Mouse (Mus musculus): Measurements from ENCODE around the gene Tfcp2l1. TPM values are rescaled to one million over a fixed set of nuclear protein-coding genes. Genes with fewer than 3 reads are reported as not detected.

Tfcp2l1 gene
- polyA plus RNA-seq, 1 experiment from 2014 or later: 0.18 TPM

DNA sequence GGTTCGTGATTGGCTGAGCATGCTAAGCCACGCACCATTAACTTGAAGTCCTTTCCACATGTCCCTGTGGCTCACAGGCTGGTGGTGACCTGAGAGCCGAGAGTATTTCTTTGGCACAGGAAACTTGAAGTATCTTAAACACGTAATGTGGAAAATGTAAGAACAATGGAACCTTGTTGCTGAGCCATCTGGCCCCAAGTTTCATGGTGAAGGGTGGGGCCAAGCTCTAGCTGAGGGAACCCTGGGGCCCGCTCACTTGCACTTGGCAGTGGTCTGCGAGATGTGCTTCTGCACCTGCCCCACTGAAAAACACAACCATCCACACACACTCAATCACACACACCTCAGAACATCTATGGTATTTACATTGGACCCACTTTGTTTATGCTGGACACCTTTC lies 90.3 kb downstream of the Tfcp2l1 start:
- ATAC-seq (ENCODE audit: low FRiP score, low read depth): no peak
- Histone ChIP-seq H3K27me3 (replicated peaks) (no peaks in the 10 kb centered on the region), H3K9me3 (no peaks in the 10 kb centered on the region), H3K27ac (no peak overlapping the region), H3K4me1 (no peaks in the 10 kb centered on the region), H3K9ac (no peak overlapping the region), H3K4me3 (no peak overlapping the region), H3K36me3 (no peaks in the 10 kb centered on the region), H3K4me2 (replicated peaks) (no peak overlapping the region)
- WGBS: 80% methylated on average over 6 of the region's 6 CpGs

DNA sequence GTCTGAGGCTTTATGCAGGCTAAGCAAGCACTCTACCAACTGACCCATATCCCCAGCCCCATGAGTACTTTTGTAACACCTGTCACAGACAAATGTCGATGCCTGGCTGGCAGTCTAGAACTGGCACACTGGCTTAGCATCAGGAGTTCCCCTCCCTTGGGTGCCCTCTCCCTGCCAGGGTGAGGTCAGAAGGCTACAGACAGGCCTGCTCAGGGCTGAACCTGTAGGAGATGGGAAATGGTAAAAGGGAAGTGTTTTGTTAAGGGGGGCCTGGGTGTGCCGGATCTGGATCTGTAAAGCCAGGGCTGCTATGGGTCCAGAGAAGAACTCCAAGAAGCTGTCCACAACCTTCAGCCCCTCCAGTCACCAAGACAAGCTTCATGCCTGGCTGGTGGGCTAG lies 92.0 kb downstream of the Tfcp2l1 start:
- H3K36me3 ChIP-seq: no peaks in the 10 kb centered on the region
- no peak for ATAC-seq (ENCODE audit: low FRiP score, low read depth)
- H3K4me2 ChIP-seq (replicated peaks): no peak overlapping the region
- no peak overlapping the region for H3K9ac ChIP-seq
- WGBS: 95% methylated on average over 2 of the region's 2 CpGs
- no peak overlapping the region for H3K4me3 ChIP-seq
- H3K27me3 ChIP-seq (replicated peaks): no peaks in the 10 kb centered on the region
- no peaks in the 10 kb centered on the region for H3K4me1 ChIP-seq
- no peaks in the 10 kb centered on the region for H3K9me3 ChIP-seq
- no peak overlapping the region for H3K27ac ChIP-seq

DNA sequence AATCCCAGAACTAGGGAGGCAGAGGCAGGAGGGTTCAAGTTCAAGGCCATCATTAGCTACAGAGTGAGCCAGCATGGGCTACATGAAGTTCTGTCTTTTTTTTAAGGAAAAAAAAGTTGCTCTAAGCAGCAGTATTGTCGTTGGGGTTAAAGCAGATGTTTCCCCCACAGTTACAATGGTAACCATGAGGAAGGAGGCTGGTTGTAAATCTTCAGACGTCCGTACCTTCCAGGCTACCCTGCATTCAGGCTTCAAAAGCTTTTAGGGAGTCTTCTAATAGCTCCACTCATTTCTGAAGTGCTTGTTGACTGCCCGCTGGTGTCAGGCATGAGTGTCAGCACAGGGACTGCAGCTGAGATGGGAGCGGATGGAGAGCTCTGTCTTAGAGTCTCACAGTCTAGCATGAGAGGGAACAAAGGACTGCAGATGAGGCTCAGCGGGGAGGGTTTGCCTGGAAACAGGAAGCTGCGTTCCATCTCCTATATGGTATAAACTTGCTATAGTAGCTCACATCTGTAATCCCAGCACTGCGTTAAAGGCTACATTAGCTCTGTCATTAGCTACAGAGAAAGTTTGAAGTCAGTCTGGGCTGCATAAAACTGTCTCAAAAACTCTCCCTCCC lies 92.8 kb downstream of the Tfcp2l1 start:
- H3K27ac ChIP-seq: no peak overlapping the region
- H3K4me2 ChIP-seq (replicated peaks): no peak overlapping the region
- no peaks in the 10 kb centered on the region for H3K27me3 ChIP-seq (replicated peaks)
- WGBS: 29% methylated on average over 8 of the region's 8 CpGs
- H3K4me1 ChIP-seq: no peaks in the 10 kb centered on the region
- no peak overlapping the region for H3K9ac ChIP-seq
- ATAC-seq (ENCODE audit: low FRiP score, low read depth): no peak
- no peaks in the 10 kb centered on the region for H3K9me3 ChIP-seq
- H3K36me3 ChIP-seq: no peaks in the 10 kb centered on the region
- H3K4me3 ChIP-seq: no peak overlapping the region

DNA sequence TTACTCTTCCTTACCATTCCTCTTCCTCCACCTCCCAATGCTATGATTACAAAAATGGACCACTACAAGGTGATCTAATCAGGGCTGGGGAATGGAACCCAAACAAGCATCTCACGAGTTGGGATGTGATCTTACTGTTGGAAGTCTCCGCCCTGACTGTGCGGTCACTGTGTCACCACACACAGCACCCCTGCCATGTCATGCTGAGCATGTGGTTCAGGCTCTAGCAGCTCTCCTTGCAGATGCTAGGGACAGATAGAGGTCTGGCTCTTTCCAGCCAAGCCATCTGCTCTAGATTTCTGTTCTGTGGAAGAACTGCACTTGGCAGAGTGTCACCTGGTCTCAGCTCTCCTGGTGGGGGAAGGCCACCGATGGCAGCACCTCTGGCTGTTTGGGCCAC lies 99.3 kb downstream of the Tfcp2l1 start:
- WGBS: 82% methylated on average over 4 of the region's 4 CpGs
- Histone ChIP-seq H3K27ac (no peak overlapping the region), H3K9ac (no peak overlapping the region)

DNA sequence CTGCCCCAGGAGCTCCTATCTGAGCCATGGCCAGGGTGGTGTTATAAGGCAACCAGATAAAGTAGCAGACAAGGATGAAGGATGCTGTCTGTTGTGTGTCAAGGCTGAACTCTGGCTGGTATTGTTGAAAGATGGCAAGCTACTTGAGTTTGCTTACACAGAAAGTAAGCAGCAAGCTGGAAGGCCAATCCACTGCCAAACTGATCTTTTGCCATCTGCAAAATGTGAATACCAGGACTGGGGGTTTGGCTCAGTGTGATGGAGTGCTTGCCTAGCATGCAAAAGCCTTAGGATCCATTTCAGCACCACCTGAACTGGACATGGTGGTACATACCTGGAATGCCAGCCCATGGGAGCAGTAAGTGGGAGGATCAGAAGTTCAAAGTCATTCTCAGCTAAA lies 101.1 kb downstream of the Tfcp2l1 start:
- ATAC-seq (ENCODE audit: low FRiP score, low read depth): no peak
- no peaks in the 10 kb centered on the region for H3K4me1 ChIP-seq
- H3K4me2 ChIP-seq (replicated peaks): no peak overlapping the region
- no peak overlapping the region for H3K4me3 ChIP-seq
- no peaks in the 10 kb centered on the region for H3K36me3 ChIP-seq
- H3K27me3 ChIP-seq (replicated peaks): no peaks in the 10 kb centered on the region
- no peak overlapping the region for H3K9ac ChIP-seq
- no peak overlapping the region for H3K27ac ChIP-seq
- H3K9me3 ChIP-seq: no peaks in the 10 kb centered on the region

More for the DNA sequence above, 99.3 kb downstream of the Tfcp2l1 start:
- no peak for ATAC-seq (ENCODE audit: low FRiP score, low read depth)
- H3K4me1 ChIP-seq: no peaks in the 10 kb centered on the region
- no peak overlapping the region for H3K4me2 ChIP-seq (replicated peaks)
- no peaks in the 10 kb centered on the region for H3K27me3 ChIP-seq (replicated peaks)
- H3K9me3 ChIP-seq: no peaks in the 10 kb centered on the region
- no peak overlapping the region for H3K4me3 ChIP-seq
- H3K36me3 ChIP-seq: no peaks in the 10 kb centered on the region

Other genes starting within 250 kb of the Tfcp2l1 start
- 128 and 132 TPM in 2 replicates for gene Clasp1, start 238.9 kb upstream of the Tfcp2l1 start, polyA plus RNA-seq (2016; fragmentation: Nextera tagmentation; extraction: Ambion mirVana)

All from neural tube, embryonic 12.5 days (tissue).